9 mouse cellular contexts compared by ENCODE assay signal in genomic region chr5:88933946-88934345, GRCm38 (mm10). TPM values are rescaled to one million over a fixed set of nuclear protein-coding genes. Genes with fewer than 3 reads are reported as not detected.
DNase-seq lines count a peak whose midpoint lies in the region; ATAC-seq and TF ChIP-seq lines count a peak whose summit lies in the region.
"Had no signal": no experiment of that assay in that cellular context is flagged by ENCODE, and none has a peak within 500 bp of the region (broad histone marks: within the 10 kb centered on the region; RNA-seq: fewer than 3 reads in every experiment).

No protein-coding gene starts in this region.

- ATAC-seq in hindbrain, postnatal 0 days, result no peak
- ATAC-seq in hindbrain, embryonic 11.5 days (ENCODE audit: low FRiP score), result no peak
- no peak for ATAC-seq in forebrain, embryonic 14.5 days

- TF ChIP-seq CTCF in hindbrain, postnatal 0 days (IDR thresholded peaks at IDR 0.05; ENCODE audit: low read depth), result no peak
- TF ChIP-seq CTCF in olfactory bulb, adult 2 months (IDR thresholded peaks at IDR 0.05; ENCODE audit: insufficient read depth, low read depth, low read length), result no peak
- no peak for TF ChIP-seq CTCF in thymus, adult 2 months (IDR thresholded peaks at IDR 0.05; ENCODE audit: borderline replicate concordance, control insufficient read depth, extremely low read depth, insufficient read depth, low read length, poor library complexity)

- no peak for TF ChIP-seq POLR2A in olfactory bulb, adult 2 months (IDR thresholded peaks at IDR 0.05; ENCODE audit: insufficient read depth, low read depth, low read length)
- TF ChIP-seq POLR2A in thymus, adult 2 months (IDR thresholded peaks at IDR 0.05; ENCODE audit: control insufficient read depth, extremely low read depth, insufficient read depth, low read length, poor library complexity), result no peak

- H3K4me2 ChIP-seq in hindbrain, postnatal 0 days (ENCODE audit: low read depth, low read length), result peak overlapping the region; percentile 23
- H3K4me2 ChIP-seq in hindbrain, embryonic 11.5 days (replicated peaks; ENCODE audit: low read depth, low read length), result no peak overlapping the region
- no peak overlapping the region for H3K4me2 ChIP-seq in forebrain, embryonic 14.5 days (ENCODE audit: low read length)
- H3K4me2 ChIP-seq: liver, embryonic 13.5 days had no signal

- H3K9me3 ChIP-seq in hindbrain, postnatal 0 days (ENCODE audit: low read length), result no peaks in the 10 kb centered on the region
- no peaks in the 10 kb centered on the region for H3K9me3 ChIP-seq in hindbrain, embryonic 11.5 days (ENCODE audit: control insufficient read depth, low read length)
- no peaks in the 10 kb centered on the region for H3K9me3 ChIP-seq in forebrain, embryonic 14.5 days (replicated peaks; ENCODE audit: control insufficient read depth, low read length)
- H3K9me3 ChIP-seq: liver, embryonic 13.5 days had no signal

- no peak for DNase-seq in hindbrain, postnatal 0 days (ENCODE audit: low spot score)
- DNase-seq in hindbrain, embryonic 11.5 days (ENCODE audit: low spot score), result no peak
- peak; percentile 27 for DNase-seq in forebrain, embryonic 14.5 days (ENCODE audit: low spot score)
- DNase-seq in heart, postnatal 10 days, result peak; percentile 42 to 51
- DNase-seq in adrenal gland, postnatal 4 days (ENCODE audit: low spot score in 2 of 2), result no peak
- no peak for DNase-seq in adrenal gland, adult 8-10 months
- DNase-seq in thymus, adult 2 months, result no peak
- DNase-seq: liver, embryonic 13.5 days had no signal

- no peak overlapping the region; the same call in 1 of the 2 replicates for H3K27ac ChIP-seq in hindbrain, postnatal 0 days
- H3K27ac ChIP-seq in hindbrain, embryonic 11.5 days (ENCODE audit: low read depth, low read length), result no peak overlapping the region
- no peak overlapping the region for H3K27ac ChIP-seq in forebrain, embryonic 14.5 days (ENCODE audit: low read depth, low read length)
- H3K27ac ChIP-seq in olfactory bulb, adult 2 months (ENCODE audit: insufficient read depth, low read depth, low read length), result peak overlapping the region; percentile 95
- H3K27ac ChIP-seq in thymus, adult 2 months (ENCODE audit: control insufficient read depth, insufficient read depth, low read length), result no peak overlapping the region
- H3K27ac ChIP-seq: liver, embryonic 13.5 days had no signal

- H3K4me3 ChIP-seq in hindbrain, postnatal 0 days (ENCODE audit: low read length), result no peak overlapping the region
- no peak overlapping the region for H3K4me3 ChIP-seq in hindbrain, embryonic 11.5 days (ENCODE audit: low read depth, low read length)
- no peak overlapping the region for H3K4me3 ChIP-seq in forebrain, embryonic 14.5 days (ENCODE audit: low read depth, low read length)
- peak overlapping the region; percentile 59 for H3K4me3 ChIP-seq in olfactory bulb, adult 2 months (ENCODE audit: insufficient read depth, low read depth, low read length)
- H3K4me3 ChIP-seq in thymus, adult 2 months (ENCODE audit: control insufficient read depth, insufficient read depth, low read length), result no peak overlapping the region
- H3K4me3 ChIP-seq: liver, embryonic 13.5 days had no signal

- WGBS in hindbrain, postnatal 0 days, result 58% methylated on average over 14 of the region's 14 CpGs
- WGBS in hindbrain, embryonic 11.5 days, result 80% methylated on average over 14 of the region's 14 CpGs
- WGBS in forebrain, embryonic 14.5 days, result 69% methylated on average over 14 of the region's 14 CpGs
- WGBS in olfactory bulb, adult 2 months, result 18% methylated on average over 14 of the region's 14 CpGs
- 34% methylated on average over 14 of the region's 14 CpGs for WGBS in thymus, adult 2 months

- H3K9ac ChIP-seq in hindbrain, postnatal 0 days (replicated peaks; ENCODE audit: low read length), result no peak overlapping the region
- H3K9ac ChIP-seq in hindbrain, embryonic 11.5 days (ENCODE audit: low read depth, low read length), result no peak overlapping the region
- H3K9ac ChIP-seq in forebrain, embryonic 14.5 days (ENCODE audit: low read length), result no peak overlapping the region
- H3K9ac ChIP-seq: liver, embryonic 13.5 days had no signal

- peaks cover 14% of the 10 kb centered on the region for H3K4me1 ChIP-seq in hindbrain, postnatal 0 days (ENCODE audit: insufficient read depth, low read length)
- H3K4me1 ChIP-seq in hindbrain, embryonic 11.5 days (replicated peaks; ENCODE audit: control insufficient read depth, insufficient read depth, low read length), result peaks cover 6% of the 10 kb centered on the region; the same call in 1 of the 2 replicates
- H3K4me1 ChIP-seq in forebrain, embryonic 14.5 days (ENCODE audit: control insufficient read depth, insufficient read depth, low read length), result peaks cover 7% of the 10 kb centered on the region
- peaks cover 33% of the 10 kb centered on the region for H3K4me1 ChIP-seq in olfactory bulb, adult 2 months (ENCODE audit: control insufficient read depth, insufficient read depth, low read length)
- H3K4me1 ChIP-seq in thymus, adult 2 months (replicated peaks; ENCODE audit: control insufficient read depth, insufficient read depth, low read length), result no peaks in the 10 kb centered on the region; the same call in 1 of the 2 replicates

- H3K27me3 ChIP-seq in hindbrain, postnatal 0 days (ENCODE audit: insufficient read depth, low read length), result no peaks in the 10 kb centered on the region
- H3K27me3 ChIP-seq in hindbrain, embryonic 11.5 days (ENCODE audit: control insufficient read depth, insufficient read depth, low read length), result no peaks in the 10 kb centered on the region
- H3K27me3 ChIP-seq in forebrain, embryonic 14.5 days (replicated peaks; ENCODE audit: control insufficient read depth, insufficient read depth, low read length), result no peaks in the 10 kb centered on the region
- H3K27me3 ChIP-seq in thymus, adult 2 months (ENCODE audit: control insufficient read depth, insufficient read depth, low read length), result no peaks in the 10 kb centered on the region
- H3K27me3 ChIP-seq: liver, embryonic 13.5 days had no signal

- H3K36me3 ChIP-seq in hindbrain, postnatal 0 days (ENCODE audit: insufficient read depth, low read length), result no peaks in the 10 kb centered on the region
- no peaks in the 10 kb centered on the region for H3K36me3 ChIP-seq in hindbrain, embryonic 11.5 days (ENCODE audit: control insufficient read depth, insufficient read depth, low read length)
- no peaks in the 10 kb centered on the region for H3K36me3 ChIP-seq in forebrain, embryonic 14.5 days (ENCODE audit: control insufficient read depth, insufficient read depth, low read length)
- H3K36me3 ChIP-seq in thymus, adult 2 months (ENCODE audit: control insufficient read depth, insufficient read depth, low read length), result no peaks in the 10 kb centered on the region
- H3K36me3 ChIP-seq: liver, embryonic 13.5 days had no signal

- intact Hi-C loops in heart, postnatal 10 days (cut with DNase I), result loop anchor here (5.0 kb wide), 2 partner anchors 48 to 103 kb away; no protein-coding TSS in a partner anchor

RNA-seq across cellular contexts. Expression of gene Slc4a4, which starts 47.3 kb away (rescaled TPM):
- total RNA-seq in hindbrain, postnatal 0 days (2014; rRNA removed), result 68.8 and 73.0 TPM in 2 replicates
- 30.6 and 31.1 TPM in 2 replicates for polyA plus RNA-seq in hindbrain, postnatal 0 days (2015; fragmentation: Nextera tagmentation; extraction: Ambion mirVana)
- polyA plus RNA-seq in hindbrain, embryonic 11.5 days (2014; fragmentation: Nextera tagmentation; extraction: Ambion mirVana), result 1.6 and 2.6 TPM in 2 replicates
- 0.98 and 2.2 TPM in 2 replicates for polyA plus RNA-seq in forebrain, embryonic 14.5 days (2014; fragmentation: Nextera tagmentation; extraction: Ambion mirVana)
- 10 to 100 TPM; 34.1 to 44.1 TPM for total RNA-seq in heart, postnatal 10 days (2021)
- polyA plus RNA-seq in olfactory bulb, adult 2 months (2012; ENCODE audit: insufficient read depth, insufficient read length, low replicate concordance, missing spikeins), result 154 and 905 TPM in 2 replicates
- total RNA-seq in adrenal gland, postnatal 4 days (2021), result 10 to 100 TPM; 23.3 to 45.1 TPM
- total RNA-seq in adrenal gland, adult 8-10 months (2022), result 10 to 100 TPM in 2 of 4 experiments, 1 to 10 TPM in 2; 4.2 to 26.9 (median 17.4) TPM
- polyA plus RNA-seq in thymus, adult 2 months (2012; rRNA removed), result 2.0 and 3.2 TPM in 2 replicates

Comparison
In these comparisons a context has a peak if more than half of its experiments do, and no peak if none do; other contexts are left out.
1. DNase-seq: peak in forebrain, embryonic 14.5 days (single experiment) and heart, postnatal 10 days (2 of 2); none in hindbrain, postnatal 0 days (single experiment), hindbrain, embryonic 11.5 days (single experiment), adrenal gland, postnatal 4 days (0 of 2), adrenal gland, adult 8-10 months (single experiment) and thymus, adult 2 months (single experiment).